Mouse (Mus musculus) stomach, postnatal 0 days (tissue): ENCODE measurements around the gene 1700023F06Rik.

Experiments used
- CTCF ChIP-seq: IDR thresholded peaks from 2 replicates; pipeline ENCODE4 v1.5.1; 2016; ENCODE audit warnings: antibody characterized with exemption, low read depth, mild to moderate bottlenecking, moderate library complexity
- EP300 ChIP-seq: optimal IDR thresholded peaks from 2 replicates; pipeline ENCODE3; 2016; ENCODE audit warnings: antibody characterized with exemption

- TF ChIP-seq EP300 (no peak), CTCF (no peak)
These were observed 1.9 kb upstream of the 1700023F06Rik start for GRCm38 (mm10) chr11:103210291-103210690.
